Mouse (Mus musculus) heart, adult 2 months (tissue): ENCODE measurements around the gene Iglon5. TPM values are rescaled to one million over a fixed set of nuclear protein-coding genes. Genes with fewer than 3 reads are reported as not detected.
A peak's percentile ranks its signal among the peaks of the same experiment; 100 is the strongest.

Experiments
- DNase-seq, 2 experiments: peaks; one replicate each; pipeline ENCODE4 v3.0.0; 2021
- H3K27ac ChIP-seq: fragments of 200-600 bp; 2 replicates; pipeline ENCODE4 v1.8.1; 2022
- H3K27me3 ChIP-seq: fragments of 200-500 bp; 2 replicates; pipeline ENCODE4 v1.6.1; 2012; ENCODE audit warnings: mild to moderate bottlenecking, low read length, inconsistent platforms, mixed read lengths; ENCODE audit not compliant: control insufficient read depth, insufficient read depth
- H3K36me3 ChIP-seq: fragments of 200-500 bp; 2 replicates; pipeline ENCODE4 v1.6.1; 2012; ENCODE audit warnings: low read length, inconsistent platforms; ENCODE audit not compliant: control insufficient read depth, insufficient read depth
- H3K4me1 ChIP-seq: fragments of 200-500 bp; 2 replicates; pipeline ENCODE4 v1.6.1; 2011; ENCODE audit warnings: low read length; ENCODE audit not compliant: control insufficient read depth, insufficient read depth
- H3K4me3 ChIP-seq: fragments of 200-600 bp; 2 replicates; pipeline ENCODE4 v1.8.1; 2022
- H3K79me2 ChIP-seq: fragments of 200-500 bp; replicated peaks from 2 replicates; pipeline ENCODE4 v1.6.1; 2012; ENCODE audit warnings: mild to moderate bottlenecking, inconsistent platforms, low read length, moderate library complexity, mixed read lengths; ENCODE audit not compliant: control insufficient read depth, insufficient read depth
- H3K9ac ChIP-seq: fragments of 200-500 bp; 2 replicates; pipeline ENCODE4 v1.6.1; 2012; ENCODE audit warnings: low read depth, mild to moderate bottlenecking, control low read depth, inconsistent platforms, low read length, mixed read lengths
- CTCF ChIP-seq: fragments of 200-600 bp; IDR thresholded peaks from 2 replicates; pipeline ENCODE4 v1.8.1; 2022; ENCODE audit warnings: antibody characterized with exemption, mild to moderate bottlenecking, moderate library complexity
- EP300 ChIP-seq: fragments of 200-500 bp; IDR thresholded peaks from 2 replicates; pipeline ENCODE4 v1.6.1; 2011; ENCODE audit warnings: low read depth, low read length, control low read depth; ENCODE audit not compliant: insufficient read depth
- POLR2A ChIP-seq: fragments of 200-500 bp; IDR thresholded peaks from 2 replicates; pipeline ENCODE4 v1.6.1; 2011; ENCODE audit warnings: mild to moderate bottlenecking, low read depth, low read length, control low read depth; ENCODE audit not compliant: insufficient read depth
- WGBS: fragments of 180-500 bp; shearing (Covaris S2); methylation state at CpG from one replicate; pipeline ENCODE4 v1.1.7; 2018; 5-methylcytosine and 5-hydroxymethylcytosine counted together
- intact Hi-C: fragments of 180-260 bp; cut with DNase I; formaldehyde crosslinking; loops from one replicate; pipeline ENCODE4 v1.15.1; 2025
- polyA plus RNA-seq: library from polyadenylated mRNA; depleted of rRNA; stranded (reverse); fragments of >200 nt; gene quantifications from 2 replicates; pipeline ENCODE4 v1.2.3, GENCODE M21; 2012
- total RNA-seq, 2 experiments: library from RNA; stranded (reverse); gene quantifications; 2 replicates each; pipeline ENCODE4 v1.2.3; 2021

The Iglon5 gene
- total and polyA plus RNA-seq, 3 experiments = 0.14 to 0.78 (median 0.16) TPM

DNA sequence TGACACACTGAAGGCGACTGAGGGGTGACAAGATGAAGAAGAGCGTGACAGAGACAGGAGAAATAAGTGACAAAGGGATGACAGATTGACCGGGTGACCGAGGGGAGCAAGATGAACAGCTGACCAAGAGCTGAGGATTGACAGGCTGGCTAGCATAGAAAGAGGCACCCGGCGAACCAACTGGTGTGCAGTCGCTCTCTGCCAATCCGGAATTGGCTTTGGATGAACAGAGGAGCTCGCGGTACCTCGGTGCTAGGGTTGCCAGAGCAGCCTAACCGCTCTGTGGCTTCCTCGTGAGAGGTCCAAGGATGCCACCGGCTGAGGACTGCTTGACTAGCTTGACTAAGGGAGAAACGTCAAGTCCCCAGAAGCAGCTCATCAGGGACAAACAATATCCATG, 28.5 kb upstream of the Iglon5 start:
- Histone ChIP-seq H3K4me3 (no peak overlapping the region), H3K4me1 (no peaks in the 10 kb centered on the region), H3K79me2 (no peaks in the 10 kb centered on the region), H3K27ac (no peak overlapping the region), H3K27me3 (no peaks in the 10 kb centered on the region), H3K9ac (no peak overlapping the region), H3K36me3 (no peaks in the 10 kb centered on the region)
- intact Hi-C loops = no loop called here
- WGBS = 74% methylated on average over 15 of the region's 15 CpGs
- no peak for DNase-seq
- TF ChIP-seq CTCF (no peak), POLR2A (no peak), EP300 (no peak)

GRCm38 (mm10) chr7:43515076-43515475, 25.2 kb upstream of the Iglon5 start:
- H3K9ac ChIP-seq = no peak overlapping the region
- WGBS = 75% methylated on average over 5 of the region's 5 CpGs
- H3K27me3 ChIP-seq = no peaks in the 10 kb centered on the region
- no peak for TF ChIP-seq CTCF
- no peak for TF ChIP-seq POLR2A
- TF ChIP-seq EP300 = no peak
- no peaks in the 10 kb centered on the region for H3K36me3 ChIP-seq
- H3K27ac ChIP-seq = no peak overlapping the region
- no peaks in the 10 kb centered on the region for H3K4me1 ChIP-seq
- no peak overlapping the region for H3K4me3 ChIP-seq
- H3K79me2 ChIP-seq = no peaks in the 10 kb centered on the region
- no peak for DNase-seq
- intact Hi-C loops = no loop called here

GRCm38 (mm10) chr7:43512519-43512918, 22.6 kb upstream of the Iglon5 start:
- DNase-seq = no peak
- Histone ChIP-seq H3K79me2 (no peaks in the 10 kb centered on the region), H3K27ac (no peak overlapping the region), H3K27me3 (no peaks in the 10 kb centered on the region), H3K4me1 (no peaks in the 10 kb centered on the region), H3K4me3 (no peak overlapping the region), H3K36me3 (no peaks in the 10 kb centered on the region), H3K9ac (no peak overlapping the region)
- intact Hi-C loops = no loop called here
- TF ChIP-seq POLR2A = no peak
- no peak for TF ChIP-seq EP300
- no peak for TF ChIP-seq CTCF
- 77% methylated on average over 4 of the region's 4 CpGs for WGBS

DNA sequence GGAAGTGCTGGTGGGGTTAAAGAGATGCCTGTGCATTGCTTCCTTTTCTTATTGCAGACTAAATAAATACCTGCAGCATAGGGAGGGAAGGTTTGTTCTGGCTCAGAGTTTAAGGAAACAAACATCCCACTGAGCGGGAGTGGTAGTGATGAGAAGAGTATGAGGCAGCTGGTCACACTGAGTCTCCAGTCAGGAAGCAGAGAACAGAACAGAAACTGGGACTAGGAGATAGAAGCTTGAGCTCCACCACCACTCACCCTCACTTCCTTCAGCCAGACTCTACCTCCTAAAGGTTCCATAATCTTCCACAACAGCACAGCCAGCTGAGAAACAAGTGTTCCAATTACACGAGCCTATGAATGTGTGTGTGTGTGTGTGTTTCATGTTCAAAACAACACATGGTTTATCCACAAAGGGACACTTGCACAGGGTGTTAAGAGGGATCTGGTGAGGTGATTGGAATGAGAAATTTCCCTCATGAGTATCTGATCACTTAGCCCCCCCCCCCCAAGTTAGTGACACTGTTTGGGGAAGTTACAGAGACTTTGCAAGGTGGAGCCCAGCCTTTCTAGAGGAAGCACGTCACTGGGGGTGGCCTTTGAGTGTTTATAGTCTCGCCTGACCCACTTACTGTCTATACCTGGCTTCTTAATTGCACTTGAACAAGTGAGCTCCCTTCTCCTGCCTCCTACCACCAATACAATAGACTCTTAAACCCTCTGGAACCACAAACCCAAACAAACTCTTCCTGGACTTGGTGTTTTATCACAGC, 22.0 kb upstream of the Iglon5 start:
- 43% methylated on average over 4 of the region's 4 CpGs for WGBS

GRCm38 (mm10) chr7:43495343-43496021, 5.6 kb upstream of the Iglon5 start:
- H3K27me3 ChIP-seq = no peaks in the 10 kb centered on the region
- H3K4me3 ChIP-seq = no peak overlapping the region
- TF ChIP-seq EP300 (no peak), CTCF (peak; percentile 58)
- H3K79me2 ChIP-seq = no peaks in the 10 kb centered on the region
- no peaks in the 10 kb centered on the region for H3K36me3 ChIP-seq
- no peak overlapping the region for H3K27ac ChIP-seq
- DNase-seq = no peak
- no peaks in the 10 kb centered on the region for H3K4me1 ChIP-seq
- WGBS = 18% methylated on average over 21 of the region's 21 CpGs
- intact Hi-C loops = no loop called here
- no peak overlapping the region for H3K9ac ChIP-seq

More for the DNA sequence above, 22.0 kb upstream of the Iglon5 start:
- no peak for DNase-seq
- Histone ChIP-seq H3K4me1 (no peaks in the 10 kb centered on the region), H3K27ac (no peak overlapping the region), H3K36me3 (no peaks in the 10 kb centered on the region), H3K27me3 (no peaks in the 10 kb centered on the region), H3K4me3 (no peak overlapping the region), H3K9ac (no peak overlapping the region), H3K79me2 (no peaks in the 10 kb centered on the region)
- TF ChIP-seq POLR2A (no peak), CTCF (no peak), EP300 (no peak)
- intact Hi-C loops = no loop called here

DNA sequence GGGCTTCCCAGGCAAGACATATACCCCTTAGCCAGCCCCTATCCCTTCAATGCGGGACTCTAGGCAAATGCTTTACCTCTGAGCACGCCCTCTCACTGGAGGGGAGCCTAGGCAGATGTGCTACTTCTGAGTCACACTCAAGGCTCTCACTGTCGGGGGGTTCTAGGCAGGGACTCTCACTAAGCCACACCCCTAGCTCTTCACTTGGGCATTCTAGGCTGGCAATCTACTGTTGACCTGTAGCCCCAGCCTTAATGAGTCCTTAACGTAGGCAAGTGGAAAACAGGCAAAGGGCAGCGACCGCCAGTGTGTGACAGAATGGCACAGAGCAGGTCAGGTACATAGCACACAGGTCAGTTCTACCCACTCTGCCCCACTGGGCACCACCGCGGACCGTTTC, 986 bp upstream of the Iglon5 start:
- intact Hi-C loops = no loop called here

More for the DNA sequence above, 986 bp upstream of the Iglon5 start:
- no peak overlapping the region for H3K27ac ChIP-seq
- H3K4me3 ChIP-seq = no peak overlapping the region
- H3K36me3 ChIP-seq = no peaks in the 10 kb centered on the region
- H3K79me2 ChIP-seq = no peaks in the 10 kb centered on the region
- no peak for DNase-seq
- TF ChIP-seq CTCF (no peak), EP300 (no peak), POLR2A (no peak)
- H3K9ac ChIP-seq = no peak overlapping the region
- H3K27me3 ChIP-seq = peaks cover 3% of the 10 kb centered on the region; the same call in 1 of the 2 replicates
- no peaks in the 10 kb centered on the region for H3K4me1 ChIP-seq
- 57% methylated on average over 9 of the region's 9 CpGs for WGBS
